Mouse (Mus musculus) c-Kit-positive CD71-positive TER-119-negative erythroid progenitor cells, embryonic 14.5 days (primary cell): Measurements from ENCODE around the gene Cnn1.
"Not testable (repeated sequence)": the region's sequence is repeated elsewhere in the genome, so short reads cannot be mapped to it uniquely, and the experiment has no call there.

ENCODE experiments used
- DNase-seq: peaks from one replicate; pipeline ENCODE4 v3.0.0-alpha.2; 2013; ENCODE audit warnings: low read depth

Cnn1 gene

GRCm38 (mm10) chr9:22125246-22126027 is 26.4 kb downstream of the Cnn1 start:
- DNase-seq = no peak

GRCm38 (mm10) chr9:22131226-22131981 is 32.4 kb downstream of the Cnn1 start:
- DNase-seq = no peak

GRCm38 (mm10) chr9:22132220-22132619 is 33.2 kb downstream of the Cnn1 start:
- DNase-seq = no peak

GRCm38 (mm10) chr9:22134246-22134890 is 35.4 kb downstream of the Cnn1 start:
- DNase-seq = no peak

- DNase-seq = no peak
Measured at GRCm38 (mm10) chr9:22134988-22135643, 36.1 kb downstream of the Cnn1 start.

- DNase-seq = peak; percentile 83
Measured at GRCm38 (mm10) chr9:22135644-22136390, 36.8 kb downstream of the Cnn1 start, which contains the start of gene Acp5. TSS of gene Acp5 (minus strand) at chr9:22135711.

GRCm38 (mm10) chr9:22136765-22137547 is 37.9 kb downstream of the Cnn1 start:
- no peak for DNase-seq

- DNase-seq = no peak
Measured at GRCm38 (mm10) chr9:22138480-22138879, 39.5 kb downstream of the Cnn1 start.

GRCm38 (mm10) chr9:22139746-22140145 is 40.7 kb downstream of the Cnn1 start:
- no peak for DNase-seq

- peak; percentile 85 for DNase-seq
Measured at GRCm38 (mm10) chr9:22143108-22144037, 44.4 kb downstream of the Cnn1 start.

- DNase-seq = no peak
Measured at GRCm38 (mm10) chr9:22144304-22144965, 45.4 kb downstream of the Cnn1 start.

- no peak for DNase-seq
Measured at GRCm38 (mm10) chr9:22149426-22150248, 50.6 kb downstream of the Cnn1 start.

GRCm38 (mm10) chr9:22150249-22150693 is 51.3 kb downstream of the Cnn1 start:
- not testable (repeated sequence) for DNase-seq

GRCm38 (mm10) chr9:22150946-22151345 is 51.9 kb downstream of the Cnn1 start:
- DNase-seq = no peak

GRCm38 (mm10) chr9:22153810-22154209 is 54.8 kb downstream of the Cnn1 start:
- DNase-seq = no peak

- peak; percentile 75 for DNase-seq
Measured at GRCm38 (mm10) chr9:22155614-22156013, 56.6 kb downstream of the Cnn1 start.

- peak; percentile 100 for DNase-seq
Measured at GRCm38 (mm10) chr9:22156497-22157245, 57.7 kb downstream of the Cnn1 start, which contains the start of gene Pigyl. TSS of gene Pigyl (plus strand) at chr9:22156846.
